Mouse (Mus musculus): ENCODE measurements around the gene Zc3hc1. TPM values are rescaled to one million over a fixed set of nuclear protein-coding genes. Genes with fewer than 3 reads are reported as not detected.
A peak's percentile ranks its signal among the peaks of the same experiment; 100 is the strongest.

Zc3hc1 gene
- polyA plus RNA-seq, 1 experiment from 2014 or later, result 74.9 TPM

DNA sequence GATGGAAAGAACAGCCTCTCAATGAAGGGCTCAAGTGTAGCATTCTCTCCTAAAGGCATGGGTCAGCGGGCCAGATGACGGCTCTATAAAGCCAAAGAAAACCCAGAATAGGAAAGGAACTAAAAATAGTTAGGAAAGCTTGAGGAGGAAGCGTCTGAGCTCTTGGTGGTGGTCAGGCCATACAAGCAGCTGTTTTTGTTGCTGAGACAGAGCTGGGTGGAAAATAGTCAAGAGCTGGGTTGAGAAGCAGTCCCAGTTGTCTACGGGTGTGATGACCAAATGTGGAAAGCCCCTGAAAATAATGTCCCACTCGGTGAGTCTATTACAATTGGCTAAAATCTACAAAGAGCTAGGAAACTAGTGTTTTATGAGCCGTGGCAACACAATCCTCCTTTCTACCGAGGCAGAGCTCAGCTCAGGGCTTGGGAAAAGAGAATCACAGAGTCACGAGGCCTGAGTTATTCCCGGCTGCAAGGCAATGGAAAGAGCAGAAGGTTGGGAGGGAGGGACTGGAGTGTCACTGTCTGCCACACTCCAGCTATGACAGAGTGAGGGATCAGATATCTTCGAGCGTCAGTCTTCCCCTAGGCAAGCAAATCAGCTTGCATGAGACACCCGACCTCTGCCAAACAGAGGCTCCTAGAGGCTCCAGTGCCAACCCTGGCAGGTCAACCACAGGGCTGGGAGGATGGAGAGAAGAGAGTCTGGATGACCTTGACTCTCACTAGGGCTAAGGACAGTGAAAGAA is 30.9 kb downstream of the Zc3hc1 start:
- DNase-seq (ENCODE audit: low spot score), result no peak
- 75% methylated on average over 12 of the region's 12 CpGs for WGBS
- Histone ChIP-seq H3K27ac (no peak overlapping the region), H3K36me3 (peaks cover 22% of the 10 kb centered on the region), H3K9me3 (no peaks in the 10 kb centered on the region), H3K4me1 (replicated peaks) (no peaks in the 10 kb centered on the region), H3K27me3 (ENCODE audit: insufficient read depth, poor library complexity, severe bottlenecking) (no peaks in the 10 kb centered on the region), H3K4me3 (no peak overlapping the region)

DNA sequence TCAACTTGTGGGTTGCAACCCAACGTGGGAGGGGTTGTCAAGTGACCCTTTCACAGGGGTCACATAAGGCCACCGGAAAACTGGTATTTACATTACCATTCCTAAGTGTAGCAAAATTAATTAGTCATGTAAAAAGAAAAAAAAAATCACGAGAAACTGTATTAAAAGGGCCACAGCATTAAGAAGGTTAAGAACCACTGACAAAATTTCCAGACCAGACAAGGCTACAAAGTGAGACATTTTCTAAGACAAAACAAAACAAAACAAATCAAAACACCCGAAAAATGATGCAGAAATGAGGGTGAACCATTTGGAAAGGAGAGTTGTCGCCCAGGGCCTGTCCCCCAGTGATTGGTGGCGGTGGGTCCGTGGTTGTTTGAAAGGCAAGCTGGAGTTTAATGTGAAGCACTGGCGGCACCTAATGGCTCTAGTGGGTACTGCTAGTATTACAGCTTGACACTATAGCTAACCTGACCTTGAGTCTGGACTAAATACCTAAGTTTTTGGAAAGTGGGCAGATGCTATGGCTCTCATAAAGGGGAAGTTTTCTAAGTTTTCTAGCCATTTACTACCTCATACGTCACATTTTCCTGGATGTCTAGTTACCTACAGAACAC is 33.2 kb downstream of the Zc3hc1 start:
- peaks cover 8% of the 10 kb centered on the region for H3K4me1 ChIP-seq (replicated peaks)
- H3K27me3 ChIP-seq (ENCODE audit: insufficient read depth, poor library complexity, severe bottlenecking), result no peaks in the 10 kb centered on the region
- 25% methylated on average over 9 of the region's 9 CpGs for WGBS
- no peaks in the 10 kb centered on the region for H3K9me3 ChIP-seq
- DNase-seq (ENCODE audit: low spot score), result peak; percentile 79
- H3K27ac ChIP-seq, result no peak overlapping the region
- H3K4me3 ChIP-seq, result no peak overlapping the region
- H3K36me3 ChIP-seq, result peaks cover 4% of the 10 kb centered on the region; the same call in 1 of the 2 replicates

DNA sequence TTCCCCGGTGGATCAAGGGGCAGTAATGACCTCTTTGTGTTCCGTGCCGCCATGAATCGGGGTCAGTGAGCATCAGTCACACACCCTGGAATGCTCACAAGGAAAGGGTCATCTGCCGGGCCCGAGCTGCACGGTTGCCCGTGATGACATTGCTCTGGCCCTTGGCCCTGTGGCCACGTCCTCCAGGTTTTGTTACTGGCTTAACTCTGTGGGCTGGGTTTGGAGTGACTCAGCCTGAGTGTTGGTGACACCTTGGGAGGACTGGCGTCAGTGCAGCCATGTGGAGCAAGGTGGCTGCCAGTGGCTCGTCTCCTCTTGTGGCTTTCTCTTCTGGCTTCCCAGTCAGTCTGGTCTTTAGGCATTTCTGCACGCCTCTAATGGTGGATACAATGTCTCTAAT is 34.1 kb downstream of the Zc3hc1 start:
- Histone ChIP-seq H3K4me3 (no peak overlapping the region), H3K27me3 (ENCODE audit: insufficient read depth, poor library complexity, severe bottlenecking) (no peaks in the 10 kb centered on the region), H3K4me1 (replicated peaks) (peaks cover 10% of the 10 kb centered on the region), H3K36me3 (0 out of 2 replicates have a peak, but pooled peaks cover under 1% of the 10 kb centered on the region), H3K27ac (no peak overlapping the region), H3K9me3 (no peaks in the 10 kb centered on the region)
- 88% methylated on average over 12 of the region's 12 CpGs for WGBS
- DNase-seq (ENCODE audit: low spot score), result no peak

DNA sequence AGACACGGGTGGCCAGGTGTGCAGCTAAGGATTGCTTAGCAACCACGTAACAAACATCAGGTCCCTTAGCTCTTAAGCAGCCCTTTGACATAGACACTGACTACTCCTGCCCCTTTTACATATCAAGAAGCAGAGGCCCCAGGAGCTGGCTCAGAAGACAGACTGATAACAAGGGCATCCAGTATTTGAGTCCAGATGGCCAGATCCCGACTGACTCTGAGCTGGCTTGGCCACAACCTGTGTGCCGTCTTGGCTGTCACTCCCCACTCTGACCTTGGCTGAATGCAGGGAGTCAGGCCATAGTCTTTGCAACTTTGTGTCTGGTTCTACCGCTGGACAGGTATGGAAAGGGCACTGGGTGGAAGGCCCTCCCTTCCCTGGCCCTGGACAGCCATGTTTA is 34.7 kb downstream of the Zc3hc1 start:
- Histone ChIP-seq H3K4me1 (replicated peaks) (peaks cover 10% of the 10 kb centered on the region), H3K4me3 (no peak overlapping the region), H3K27me3 (ENCODE audit: insufficient read depth, poor library complexity, severe bottlenecking) (no peaks in the 10 kb centered on the region), H3K36me3 (no peaks in the 10 kb centered on the region), H3K9me3 (no peaks in the 10 kb centered on the region), H3K27ac (no peak overlapping the region)
- no peak for DNase-seq (ENCODE audit: low spot score)
- 87% methylated on average over 5 of the region's 5 CpGs for WGBS

DNA sequence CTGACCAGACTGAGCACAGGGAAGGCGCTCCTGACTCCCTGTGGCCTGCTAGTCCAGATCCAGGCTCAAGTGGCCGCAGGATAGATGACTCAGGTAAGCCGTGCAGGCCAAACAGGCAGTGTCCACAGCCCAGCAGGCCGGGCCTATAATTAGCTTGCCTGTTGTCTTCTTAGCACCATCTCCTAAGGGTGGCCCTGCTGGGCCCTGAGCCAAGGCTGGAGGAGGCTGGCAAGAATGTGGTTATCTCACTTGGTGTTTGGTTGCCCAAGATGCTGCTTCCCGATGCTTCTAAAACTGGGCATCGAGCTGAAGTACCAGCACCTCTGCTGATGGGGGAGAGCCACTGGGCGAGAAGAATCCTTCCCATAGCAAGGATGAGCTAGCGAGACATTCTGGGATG is 35.1 kb downstream of the Zc3hc1 start:
- H3K4me3 ChIP-seq, result no peak overlapping the region
- no peaks in the 10 kb centered on the region for H3K9me3 ChIP-seq
- H3K36me3 ChIP-seq, result no peaks in the 10 kb centered on the region
- no peak overlapping the region for H3K27ac ChIP-seq
- peaks cover 10% of the 10 kb centered on the region for H3K4me1 ChIP-seq (replicated peaks)
- DNase-seq (ENCODE audit: low spot score), result no peak
- 88% methylated on average over 8 of the region's 8 CpGs for WGBS
- no peaks in the 10 kb centered on the region for H3K27me3 ChIP-seq (ENCODE audit: insufficient read depth, poor library complexity, severe bottlenecking)

DNA sequence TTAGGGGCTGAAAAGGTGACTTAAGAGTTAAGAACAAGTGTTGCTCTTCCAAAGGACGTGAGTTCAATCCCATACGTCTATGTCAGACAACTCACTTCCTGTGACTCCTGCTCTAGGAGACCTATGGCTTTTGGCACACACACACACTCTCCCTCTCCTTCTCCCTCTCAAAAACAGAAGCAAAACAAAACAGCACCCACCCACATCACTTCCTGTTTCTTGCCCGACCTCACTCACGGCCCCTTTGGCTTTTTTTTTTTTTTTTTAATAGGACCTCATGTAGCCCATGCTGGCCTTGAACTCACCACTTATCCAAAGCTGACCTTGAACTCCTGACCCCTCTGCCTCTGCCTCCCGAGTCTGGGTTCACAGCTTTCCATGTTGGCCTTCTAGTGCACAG is 36.1 kb downstream of the Zc3hc1 start:
- H3K27me3 ChIP-seq (ENCODE audit: insufficient read depth, poor library complexity, severe bottlenecking), result no peaks in the 10 kb centered on the region
- WGBS, result 71% methylated on average over 5 of the region's 5 CpGs
- DNase-seq (ENCODE audit: low spot score), result no peak
- H3K27ac ChIP-seq, result no peak overlapping the region
- no peaks in the 10 kb centered on the region for H3K36me3 ChIP-seq
- H3K4me1 ChIP-seq (replicated peaks), result peaks cover 10% of the 10 kb centered on the region
- no peaks in the 10 kb centered on the region for H3K9me3 ChIP-seq
- no peak overlapping the region for H3K4me3 ChIP-seq

DNA sequence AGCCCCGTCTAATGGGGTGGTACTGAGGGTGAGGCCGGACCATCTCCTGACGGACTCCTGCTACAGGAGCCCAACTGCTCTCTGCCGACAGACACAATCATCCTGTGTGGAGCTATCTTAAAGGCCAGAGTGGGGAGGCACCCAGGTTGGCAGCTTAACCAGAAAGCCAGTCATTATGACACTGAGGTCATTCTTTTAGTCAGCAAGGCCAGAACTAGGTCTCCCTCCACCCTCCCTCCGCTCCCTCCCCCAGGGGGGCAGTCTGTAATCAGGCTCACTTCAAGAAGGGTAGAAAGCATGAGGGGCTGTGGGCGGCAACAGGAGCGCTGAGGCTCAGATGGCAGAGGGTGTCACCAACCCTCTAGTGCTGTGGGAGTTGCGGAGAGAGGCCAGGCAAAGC is 37.2 kb downstream of the Zc3hc1 start:
- H3K36me3 ChIP-seq, result no peaks in the 10 kb centered on the region
- no peak for DNase-seq (ENCODE audit: low spot score)
- WGBS, result 75% methylated on average over 8 of the region's 8 CpGs
- no peak overlapping the region for H3K27ac ChIP-seq
- no peaks in the 10 kb centered on the region for H3K27me3 ChIP-seq (ENCODE audit: insufficient read depth, poor library complexity, severe bottlenecking)
- no peaks in the 10 kb centered on the region for H3K9me3 ChIP-seq
- H3K4me3 ChIP-seq, result no peak overlapping the region
- peaks cover 10% of the 10 kb centered on the region for H3K4me1 ChIP-seq (replicated peaks)

DNA sequence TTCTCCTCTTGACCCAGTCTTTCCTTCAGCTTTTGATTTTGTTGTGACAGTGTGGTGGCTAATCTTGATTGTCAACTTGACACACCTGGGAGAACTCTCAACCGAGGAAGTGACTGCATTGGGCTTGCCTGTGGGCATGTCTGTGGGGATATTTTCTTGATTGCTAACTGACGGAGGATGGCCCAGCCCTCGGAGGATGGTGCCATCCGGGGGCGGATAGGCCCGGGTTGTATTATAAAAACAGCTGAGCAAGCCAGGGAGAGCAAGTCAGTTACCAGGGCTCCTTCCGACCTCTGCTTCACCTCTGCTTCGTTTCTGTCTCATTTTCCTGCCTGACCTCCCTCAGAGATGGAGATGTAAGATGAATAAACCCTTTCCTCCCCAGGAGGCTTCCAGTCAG is 38.1 kb downstream of the Zc3hc1 start:
- H3K4me3 ChIP-seq, result no peak overlapping the region
- WGBS, result 57% methylated on average over 8 of the region's 8 CpGs
- no peaks in the 10 kb centered on the region for H3K36me3 ChIP-seq
- no peaks in the 10 kb centered on the region for H3K27me3 ChIP-seq (ENCODE audit: insufficient read depth, poor library complexity, severe bottlenecking)
- H3K9me3 ChIP-seq, result no peaks in the 10 kb centered on the region
- no peak overlapping the region for H3K27ac ChIP-seq
- DNase-seq (ENCODE audit: low spot score), result no peak
- H3K4me1 ChIP-seq (replicated peaks), result peaks cover 10% of the 10 kb centered on the region

DNA sequence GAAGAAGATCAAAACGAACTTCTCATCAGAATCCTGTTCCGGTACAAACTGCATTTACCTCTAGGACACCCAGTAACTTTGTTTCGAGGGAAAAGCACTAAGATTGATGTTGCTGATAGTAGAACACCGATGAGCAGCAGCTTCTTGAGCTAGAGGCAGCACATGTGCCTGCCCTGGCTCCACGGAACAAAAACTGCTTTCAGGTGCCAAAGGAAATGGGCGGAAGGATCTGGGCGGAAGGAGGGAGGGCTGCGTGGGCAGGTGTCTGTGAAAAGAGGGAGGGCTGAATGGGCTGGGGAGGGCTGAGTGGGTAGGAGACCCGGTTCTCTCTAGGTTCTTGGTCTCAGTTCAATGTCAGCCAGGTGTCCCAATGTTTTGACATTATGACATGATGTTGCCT is 39.5 kb downstream of the Zc3hc1 start:
- 84% methylated on average over 9 of the region's 9 CpGs for WGBS
- Histone ChIP-seq H3K4me1 (replicated peaks) (peaks cover 10% of the 10 kb centered on the region), H3K27ac (no peak overlapping the region), H3K36me3 (no peaks in the 10 kb centered on the region), H3K4me3 (no peak overlapping the region), H3K27me3 (ENCODE audit: insufficient read depth, poor library complexity, severe bottlenecking) (no peaks in the 10 kb centered on the region), H3K9me3 (no peaks in the 10 kb centered on the region)
- DNase-seq (ENCODE audit: low spot score), result no peak

DNA sequence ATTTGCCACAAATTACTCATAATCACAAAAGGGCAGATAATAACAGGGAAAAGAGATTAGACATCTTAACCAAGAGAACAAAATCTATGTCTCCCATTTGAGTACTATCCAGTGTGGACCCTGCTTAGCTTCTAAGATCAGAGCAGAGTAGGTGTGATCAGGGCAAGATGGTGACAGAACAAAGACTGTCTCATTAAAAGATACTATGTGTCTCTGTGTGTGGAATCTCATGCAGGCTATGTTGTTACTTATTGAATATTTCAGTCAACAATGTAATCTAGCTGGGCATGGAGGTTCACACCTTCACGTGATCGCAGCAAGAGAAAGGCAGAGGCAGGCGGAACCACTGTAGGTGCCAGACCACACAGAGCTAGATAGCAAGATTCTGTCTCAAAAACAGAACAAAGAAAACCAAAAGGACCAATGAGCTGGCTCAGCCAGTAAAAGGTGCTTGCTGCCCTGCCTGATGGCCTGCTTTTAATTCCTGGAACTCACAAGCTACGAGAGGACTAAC is 43.5 kb downstream of the Zc3hc1 start:
- DNase-seq (ENCODE audit: low spot score), result no peak
- 90% methylated on average over 4 of the region's 4 CpGs for WGBS
- no peaks in the 10 kb centered on the region for H3K27me3 ChIP-seq (ENCODE audit: insufficient read depth, poor library complexity, severe bottlenecking)

DNA sequence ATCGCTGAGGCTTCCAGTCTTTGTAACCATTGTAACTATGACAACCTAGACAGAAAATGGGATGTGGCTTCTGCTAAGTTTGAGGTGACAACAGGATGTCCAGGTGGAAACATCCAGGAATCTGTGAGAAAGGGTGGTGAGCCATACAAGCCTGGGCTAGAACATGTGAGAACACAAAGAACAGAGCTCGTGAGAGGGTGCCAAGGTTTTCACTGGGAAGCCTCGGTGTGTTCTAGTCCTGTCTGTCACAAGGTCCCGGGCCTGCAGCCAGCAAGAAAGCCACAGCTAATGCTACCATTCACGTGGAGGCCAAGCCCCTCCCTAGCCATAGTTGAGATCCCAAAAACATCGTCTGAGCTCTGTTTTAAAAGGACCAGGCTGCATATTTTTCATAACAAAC is 44.1 kb downstream of the Zc3hc1 start:
- Histone ChIP-seq H3K9me3 (no peaks in the 10 kb centered on the region), H3K4me3 (no peak overlapping the region), H3K36me3 (no peaks in the 10 kb centered on the region), H3K27ac (no peak overlapping the region), H3K4me1 (replicated peaks) (no peaks in the 10 kb centered on the region; the same call in 1 of the 2 replicates), H3K27me3 (ENCODE audit: insufficient read depth, poor library complexity, severe bottlenecking) (no peaks in the 10 kb centered on the region)
- no peak for DNase-seq (ENCODE audit: low spot score)
- WGBS, result 83% methylated on average over 6 of the region's 6 CpGs

More for the DNA sequence above, 43.5 kb downstream of the Zc3hc1 start:
- H3K9me3 ChIP-seq, result no peaks in the 10 kb centered on the region
- H3K4me1 ChIP-seq (replicated peaks), result no peaks in the 10 kb centered on the region; the same call in 1 of the 2 replicates
- H3K4me3 ChIP-seq, result no peak overlapping the region
- H3K36me3 ChIP-seq, result no peaks in the 10 kb centered on the region
- H3K27ac ChIP-seq, result no peak overlapping the region

DNA sequence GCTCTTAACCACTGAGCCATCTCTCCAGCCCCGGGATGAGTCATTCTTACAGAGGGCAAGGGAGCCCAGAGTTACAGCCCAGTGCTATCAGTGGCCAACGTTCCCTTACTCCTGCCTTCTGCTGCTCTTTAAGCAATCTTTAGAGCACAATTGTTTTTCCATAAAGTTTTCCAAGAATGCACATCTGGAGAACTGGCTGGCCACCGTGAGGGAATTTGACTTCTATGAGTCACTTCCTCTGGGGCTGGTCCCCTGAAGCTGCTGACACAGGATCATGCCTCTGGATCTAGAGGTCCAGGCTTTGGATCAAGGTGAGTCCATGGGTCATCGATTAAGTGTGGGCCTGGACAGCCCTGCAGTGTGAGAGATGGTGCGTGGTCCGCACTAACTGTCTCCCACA is 46.8 kb downstream of the Zc3hc1 start:
- no peaks in the 10 kb centered on the region for H3K27me3 ChIP-seq (ENCODE audit: insufficient read depth, poor library complexity, severe bottlenecking)
- no peaks in the 10 kb centered on the region for H3K9me3 ChIP-seq
- H3K4me1 ChIP-seq (replicated peaks), result no peaks in the 10 kb centered on the region; the same call in 1 of the 2 replicates
- no peak overlapping the region for H3K27ac ChIP-seq
- H3K36me3 ChIP-seq, result no peaks in the 10 kb centered on the region
- no peak for DNase-seq (ENCODE audit: low spot score)
- H3K4me3 ChIP-seq, result no peak overlapping the region
- whole genome bisulfite sequencing, result 84% methylated on average over 6 of the region's 6 CpGs

DNA sequence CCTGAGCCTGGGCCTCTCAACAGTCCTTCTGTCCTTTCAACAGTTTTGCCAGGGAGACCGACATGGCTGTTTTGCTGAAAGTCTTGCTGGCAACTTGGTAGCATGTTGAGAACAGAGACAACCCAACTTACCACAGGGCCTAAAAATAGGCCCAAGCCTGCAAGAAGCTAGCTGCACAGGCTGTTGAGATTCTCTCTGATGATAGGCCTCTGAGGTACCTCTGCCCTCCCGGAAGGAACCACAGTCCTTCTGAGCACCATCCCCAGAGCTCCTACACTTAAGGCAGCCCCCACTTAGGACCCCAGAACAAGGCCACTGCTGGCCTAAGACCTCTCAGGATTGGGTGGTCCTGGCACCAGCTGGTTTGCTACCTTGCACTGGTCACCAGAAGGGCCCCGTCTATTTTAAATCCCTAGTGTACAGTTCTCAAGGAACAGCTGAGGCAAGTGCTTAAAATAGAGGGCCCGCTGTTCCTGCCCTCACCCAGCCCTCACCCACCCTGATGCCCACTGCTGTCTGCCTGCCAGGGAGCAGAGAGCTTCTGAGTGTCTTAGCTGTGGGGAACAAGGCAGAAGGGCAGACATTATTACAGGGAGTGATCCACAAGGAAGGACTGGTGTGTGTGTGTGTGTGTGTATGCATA is 50.5 kb downstream of the Zc3hc1 start:
- DNase-seq (ENCODE audit: low spot score), result no peak
- WGBS, result 85% methylated on average over 4 of the region's 4 CpGs
- H3K4me3 ChIP-seq, result no peak overlapping the region
- no peak overlapping the region; the same call in 1 of the 2 replicates for H3K27ac ChIP-seq
- no peaks in the 10 kb centered on the region for H3K36me3 ChIP-seq
- no peaks in the 10 kb centered on the region for H3K27me3 ChIP-seq (ENCODE audit: insufficient read depth, poor library complexity, severe bottlenecking)
- H3K9me3 ChIP-seq, result no peaks in the 10 kb centered on the region
- no peaks in the 10 kb centered on the region; the same call in 1 of the 2 replicates for H3K4me1 ChIP-seq (replicated peaks)

Measured in hindbrain, embryonic 10.5 days (tissue).